Mouse (Mus musculus) spleen, adult 18-20 months (tissue): Measurements from ENCODE around the gene Stra8.
A peak's percentile ranks its signal among the peaks of the same experiment; 100 is the strongest.

Experiments
- DNase-seq, 2 experiments: peaks; one replicate each; pipeline ENCODE4 v3.0.0; 2022; ENCODE audit warnings: mixed read lengths in 2 of 2

The Stra8 gene

DNA sequence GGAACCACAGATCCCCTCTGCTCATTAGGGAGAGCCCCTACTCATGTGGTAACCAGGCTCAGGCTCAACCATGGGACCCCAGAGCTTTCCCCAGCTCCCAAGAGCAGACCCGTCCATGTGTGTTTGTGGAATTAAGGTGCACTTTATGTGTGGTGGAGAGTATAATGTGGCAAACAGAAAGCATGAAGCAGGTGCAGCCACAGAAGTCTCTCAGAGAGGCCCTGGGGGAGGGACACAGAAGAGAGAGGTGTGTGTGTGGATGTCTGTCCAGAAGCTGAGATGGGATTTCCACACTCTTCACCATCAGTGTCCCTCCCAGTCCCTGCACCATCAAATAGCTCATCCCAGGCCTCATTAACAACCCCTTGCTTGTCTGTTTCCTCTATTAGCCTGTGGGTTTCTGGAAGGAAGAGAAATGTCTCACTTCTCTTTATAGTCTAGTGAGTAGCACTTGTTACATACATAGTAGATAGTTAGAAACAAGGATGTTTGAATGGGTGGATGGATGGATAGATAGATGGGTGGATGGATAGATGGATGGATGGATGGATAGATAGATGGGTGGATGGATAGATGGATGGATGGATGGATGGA is 26.6 kb downstream of the Stra8 start:
- DNase-seq: no peak

- no peak for DNase-seq
These were observed 28.5 kb downstream of the Stra8 start for GRCm38 (mm10) chr6:34948461-34948860.

DNA sequence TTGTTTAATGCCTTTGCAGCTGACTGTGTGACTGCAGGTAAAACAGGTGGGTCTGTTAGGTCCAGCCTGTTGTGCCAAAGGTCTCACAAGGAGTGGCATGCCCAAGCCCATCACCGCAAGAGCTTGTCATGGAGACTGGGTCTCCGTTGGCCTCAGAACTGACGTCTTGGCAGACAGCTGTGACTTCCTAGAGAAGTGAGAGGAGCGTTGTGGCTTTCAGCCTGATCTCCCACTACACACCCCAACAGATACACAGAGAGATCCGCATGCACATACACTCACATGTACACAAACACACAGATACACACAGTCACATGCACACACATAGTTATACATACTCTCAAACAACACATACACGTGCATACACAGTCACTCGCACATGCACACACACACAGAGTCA is 31.6 kb downstream of the Stra8 start:
- DNase-seq: no peak

DNA sequence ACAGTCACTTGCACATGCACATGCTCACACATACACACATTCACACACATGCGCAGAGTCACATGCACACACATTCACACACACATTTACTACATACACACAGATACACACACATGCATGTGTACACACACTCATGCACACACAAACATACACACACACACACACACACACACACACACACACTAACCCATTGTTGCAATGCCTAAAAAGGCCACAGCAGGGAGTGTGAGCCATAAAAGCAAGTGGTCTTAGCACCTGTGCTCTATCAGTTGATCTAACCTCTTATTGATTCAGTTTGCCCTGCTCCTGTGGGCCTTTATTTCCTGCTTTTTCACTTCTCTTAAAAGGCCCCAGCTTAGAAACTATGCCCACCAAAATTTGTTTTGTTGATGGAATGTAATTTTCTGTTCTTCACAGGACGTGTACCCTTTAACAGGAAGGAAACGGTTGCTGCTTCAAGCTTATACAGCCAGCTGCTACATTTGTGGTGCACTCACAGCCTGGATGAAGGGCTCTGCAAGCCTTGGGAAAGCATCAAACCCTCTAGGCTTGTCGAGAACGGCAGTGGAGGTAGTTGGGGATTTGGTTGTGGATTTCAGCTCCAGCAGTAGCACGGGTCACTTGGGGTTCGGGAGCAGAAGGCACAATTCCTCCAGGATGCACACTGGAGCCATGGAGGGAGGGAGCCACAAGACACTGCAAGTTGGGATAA is 32.1 kb downstream of the Stra8 start:
- DNase-seq: no peak

GRCm38 (mm10) chr6:34954926-34955861 is 35.2 kb downstream of the Stra8 start:
- peak in 1 of 2 experiments; percentile 26 for DNase-seq

- DNase-seq: no peak
These were observed 35.9 kb downstream of the Stra8 start for GRCm38 (mm10) chr6:34955862-34956241.

DNA sequence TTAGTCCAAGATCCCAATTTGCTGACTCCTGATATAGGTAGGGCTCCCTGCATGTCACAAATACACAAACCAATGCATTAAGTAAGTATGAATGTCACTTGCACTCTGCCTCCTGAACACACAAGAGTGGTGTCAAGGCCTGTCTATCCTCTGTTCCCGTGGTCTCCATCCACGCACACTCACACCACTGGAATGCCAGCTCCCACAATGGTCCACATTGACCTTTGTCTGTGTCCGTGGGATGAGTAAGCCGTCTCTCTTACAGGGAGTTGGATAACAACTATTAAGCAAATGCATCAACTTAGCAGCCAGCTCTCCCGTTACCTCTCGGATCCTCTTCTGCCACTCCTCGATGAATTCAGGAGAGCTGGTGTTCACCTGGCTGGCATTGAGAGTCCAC is 39.2 kb downstream of the Stra8 start:
- DNase-seq: no peak

GRCm38 (mm10) chr6:34964550-34964949 is 44.6 kb downstream of the Stra8 start:
- DNase-seq: no peak

DNA sequence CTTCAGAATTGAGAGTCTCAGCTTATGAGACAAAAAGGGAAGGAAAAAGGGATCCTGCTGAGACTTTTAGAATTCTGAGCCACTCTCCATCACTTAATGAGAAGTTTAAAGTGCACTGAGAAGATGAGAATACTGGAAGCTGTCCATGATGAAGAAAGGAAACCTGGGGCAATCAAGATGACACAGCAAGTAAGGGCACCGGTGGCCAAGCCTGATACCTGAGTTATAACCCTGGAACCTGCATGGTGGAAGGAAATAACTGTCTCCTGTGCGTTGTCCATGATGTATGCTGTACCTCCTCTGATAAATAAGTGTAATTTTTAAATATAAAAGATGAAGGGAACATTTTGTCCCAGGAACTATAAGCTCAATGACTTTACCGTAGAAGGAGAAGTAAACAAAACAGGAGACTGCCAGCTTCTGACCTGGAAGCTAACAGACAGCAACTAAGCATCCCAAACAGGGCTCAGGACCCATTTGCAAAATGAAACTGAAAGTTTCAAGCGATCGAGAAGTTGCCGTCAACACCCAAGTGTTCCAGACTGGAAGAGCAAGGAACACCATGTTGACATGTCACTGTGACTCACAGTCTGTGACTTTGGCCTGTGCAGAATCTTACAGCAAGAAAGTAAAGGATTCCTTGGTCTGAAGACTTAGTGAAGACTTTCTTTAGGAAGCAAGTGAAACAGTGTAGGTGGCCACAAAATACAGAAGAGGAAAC is 46.0 kb downstream of the Stra8 start:
- DNase-seq: no peak

- DNase-seq: no peak
These were observed 51.2 kb downstream of the Stra8 start for GRCm38 (mm10) chr6:34971181-34971580.

DNA sequence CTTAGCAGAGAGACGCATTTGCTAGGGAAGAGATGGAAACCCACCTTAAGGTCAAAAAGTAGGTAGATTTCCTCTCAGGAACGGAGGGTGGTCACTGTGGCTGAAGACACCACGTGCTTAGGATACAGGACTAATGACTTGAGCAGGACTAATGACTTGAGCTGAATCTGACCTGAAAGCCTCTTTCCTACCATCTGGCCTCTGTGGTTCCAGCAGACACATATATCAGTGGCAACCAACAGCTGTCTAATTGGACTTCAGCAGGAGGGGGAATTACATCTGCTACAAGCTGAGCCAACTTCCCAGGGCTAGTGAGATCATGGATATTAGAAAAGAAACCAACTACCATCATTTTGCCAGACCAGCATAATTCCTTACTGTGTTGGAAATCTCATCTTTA is 59.3 kb downstream of the Stra8 start:
- no peak for DNase-seq

DNA sequence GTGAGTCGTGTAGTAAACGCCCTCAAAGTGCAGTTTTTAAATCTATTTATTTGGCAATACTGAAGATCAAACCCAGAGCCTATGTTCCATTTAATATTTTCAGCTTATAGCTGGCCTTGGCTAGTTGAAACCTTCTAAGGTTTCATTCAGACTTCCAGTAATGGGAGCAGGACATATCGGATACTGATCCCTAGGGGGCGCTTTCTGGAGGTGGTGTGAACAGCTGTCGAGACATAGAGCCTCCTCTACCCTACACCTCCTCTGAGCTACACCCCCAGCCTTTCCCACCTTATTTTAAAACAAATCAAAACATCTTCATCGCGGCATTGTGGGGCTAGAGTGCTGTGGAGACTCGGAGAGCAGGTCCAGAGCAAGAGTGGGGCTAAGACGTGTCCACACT is 60.7 kb downstream of the Stra8 start:
- no peak for DNase-seq

DNA sequence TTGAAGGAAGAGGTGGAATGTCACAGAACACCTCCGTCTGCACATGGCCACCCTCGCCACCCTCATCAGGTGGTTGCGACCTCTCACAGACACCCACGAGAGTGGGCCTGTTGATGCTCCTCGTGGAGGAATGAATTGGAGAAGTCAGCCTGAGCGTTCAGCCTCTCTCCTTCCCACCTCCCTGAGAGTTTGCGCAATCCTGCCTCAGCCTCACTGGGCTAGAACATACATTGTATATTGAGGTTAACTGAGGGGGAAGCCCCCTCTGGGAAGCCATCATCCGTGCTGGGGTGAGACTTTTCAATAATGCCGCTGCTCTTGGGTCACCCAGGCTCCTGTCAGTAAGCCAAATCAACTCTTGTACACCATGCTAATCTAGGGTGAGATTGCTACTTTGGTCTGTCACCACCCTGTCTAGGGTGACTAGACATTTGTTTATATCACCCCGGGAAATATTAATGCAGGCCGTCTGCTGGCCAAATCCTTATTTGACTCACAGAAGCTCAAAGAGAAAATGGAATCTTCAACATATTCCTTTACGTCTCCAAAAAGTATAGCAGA is 67.2 kb downstream of the Stra8 start:
- no peak for DNase-seq

DNA sequence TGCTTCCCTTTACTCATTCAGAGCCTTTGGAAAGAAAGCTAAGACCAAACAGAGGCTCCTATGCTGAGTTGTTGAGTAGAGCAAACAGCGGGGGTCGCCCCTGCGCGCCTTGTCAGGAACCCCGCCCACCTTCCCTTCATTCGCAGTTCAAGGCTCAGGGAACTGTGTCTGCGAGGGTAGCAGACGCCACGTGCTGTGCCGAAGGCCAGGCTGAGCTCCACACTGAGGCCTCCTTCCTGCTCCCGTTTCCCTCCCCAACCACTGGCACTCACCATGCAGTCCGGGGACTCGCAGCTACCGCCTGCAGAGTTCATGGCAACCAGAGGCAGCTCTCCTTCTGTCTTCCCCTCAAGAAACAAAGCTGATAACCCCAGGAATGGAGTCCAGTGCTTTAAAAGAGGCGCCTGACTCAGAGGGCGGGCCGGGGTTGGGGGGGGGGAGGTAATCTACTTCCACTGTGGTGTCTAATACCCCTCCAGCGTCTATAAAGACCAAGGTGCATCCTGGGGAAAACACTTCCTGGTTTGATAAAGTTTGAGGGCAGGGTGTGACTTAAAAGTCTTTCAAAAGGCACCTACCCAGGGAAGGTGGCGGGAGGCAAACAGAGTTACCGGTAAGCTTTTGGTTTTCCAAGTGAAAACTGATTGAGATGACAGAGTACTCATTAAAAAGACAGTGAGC is 68.3 kb downstream of the Stra8 start, which contains the start of gene Slc23a4:
Gene Slc23a4 (minus strand): TSS at position 324 of the 681 bp plus-strand sequence.
- no peak for DNase-seq
